Mouse (Mus musculus): ENCODE results near the gene Cep83. TPM values are rescaled to one million over a fixed set of nuclear protein-coding genes. Genes with fewer than 3 reads are reported as not detected.

Gene Cep83
- polyA plus RNA-seq, 1 experiment from 2014 or later = 19.1 TPM

DNA sequence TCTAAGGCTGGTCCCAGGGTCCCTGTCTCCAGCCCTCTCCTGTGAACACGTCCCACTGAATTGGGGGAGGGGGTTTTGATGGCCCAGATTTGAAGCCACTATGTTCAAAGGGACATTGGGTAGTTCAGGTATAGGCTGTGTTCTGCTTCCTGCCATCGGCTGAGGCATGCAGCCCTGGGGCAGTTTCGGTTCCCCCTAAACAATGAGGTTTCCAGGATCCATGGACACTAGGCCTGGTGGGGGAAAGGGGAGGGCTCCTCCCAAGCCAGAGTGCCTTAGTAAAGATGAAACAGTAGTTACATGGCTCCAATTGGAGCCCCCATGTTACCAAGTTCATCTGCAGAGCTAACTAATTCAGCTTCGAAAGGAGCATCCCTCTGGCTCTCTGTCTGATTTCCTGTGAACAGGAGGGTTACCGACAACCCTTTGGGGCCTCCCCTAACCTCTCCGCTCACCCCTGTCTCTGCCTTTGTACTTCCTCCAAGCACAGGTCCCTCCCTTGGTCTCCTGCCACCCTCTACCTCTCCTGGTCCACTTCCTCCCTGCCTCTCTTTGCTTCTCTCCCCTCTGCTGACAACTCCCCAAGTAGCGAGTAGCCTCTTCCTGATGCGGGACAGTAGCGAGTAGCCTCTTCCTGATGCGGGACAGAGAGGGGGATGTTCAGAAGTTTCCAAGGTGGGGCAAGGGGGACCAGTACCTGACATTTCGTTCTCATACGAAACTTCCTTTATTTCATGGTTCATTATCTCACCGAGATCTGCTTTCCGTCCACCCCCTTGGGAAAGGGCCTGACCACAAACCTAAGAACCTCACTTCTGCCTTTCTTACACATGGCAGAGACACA lies 139.7 kb downstream of the Cep83 start:
- Histone ChIP-seq H3K36me3 (ENCODE audit: control insufficient read depth, insufficient read depth, low read length) (no peaks in the 10 kb centered on the region), H3K4me2 (no peak overlapping the region), H3K27me3 (replicated peaks; ENCODE audit: control insufficient read depth, insufficient read depth, low read length) (no peaks in the 10 kb centered on the region), H3K27ac (ENCODE audit: low read depth, low read length) (no peak overlapping the region), H3K4me1 (replicated peaks; ENCODE audit: control insufficient read depth, insufficient read depth, low read length) (no peaks in the 10 kb centered on the region), H3K4me3 (ENCODE audit: low read depth, low read length) (no peak overlapping the region), H3K9ac (ENCODE audit: low read depth, low read length) (no peak overlapping the region), H3K9me3 (ENCODE audit: control insufficient read depth, low read length) (no peaks in the 10 kb centered on the region)
- no peak for DNase-seq (ENCODE audit: low spot score)
- WGBS = 69% methylated on average over 14 of the region's 14 CpGs
- ATAC-seq (replicated peaks; ENCODE audit: low FRiP score) = no peak

DNA sequence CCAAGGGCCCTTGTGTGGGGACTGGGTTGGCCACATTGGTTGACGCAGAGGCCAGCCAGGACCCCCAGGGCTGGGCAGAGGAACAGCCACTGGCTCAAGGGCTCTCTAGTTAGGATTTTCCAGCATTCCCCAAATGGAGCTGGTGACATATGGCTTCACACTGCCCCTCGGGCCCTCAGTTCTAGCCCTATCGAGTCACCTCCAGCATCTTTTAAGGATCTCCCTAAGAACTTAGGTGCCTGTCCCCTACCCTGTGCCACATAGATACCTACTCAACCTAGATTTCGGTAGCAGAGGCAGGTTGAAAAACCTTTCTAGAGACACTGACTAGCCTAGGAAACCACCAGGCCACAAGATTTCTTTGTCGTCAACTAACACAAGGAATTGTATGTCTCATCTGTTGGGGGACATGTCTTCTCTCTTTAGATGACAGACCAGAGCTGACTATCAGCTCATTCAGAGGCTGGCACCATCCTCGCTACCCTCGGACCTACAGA lies 140.3 kb downstream of the Cep83 start:
- no peaks in the 10 kb centered on the region for H3K27me3 ChIP-seq (replicated peaks; ENCODE audit: control insufficient read depth, insufficient read depth, low read length)
- WGBS = 79% methylated on average over 7 of the region's 7 CpGs
- H3K36me3 ChIP-seq (ENCODE audit: control insufficient read depth, insufficient read depth, low read length) = no peaks in the 10 kb centered on the region
- no peak overlapping the region for H3K27ac ChIP-seq (ENCODE audit: low read depth, low read length)
- no peak overlapping the region for H3K9ac ChIP-seq (ENCODE audit: low read depth, low read length)
- ATAC-seq (replicated peaks; ENCODE audit: low FRiP score) (no peak), DNase-seq (ENCODE audit: low spot score) (no peak)
- no peaks in the 10 kb centered on the region for H3K9me3 ChIP-seq (ENCODE audit: control insufficient read depth, low read length)
- no peak overlapping the region for H3K4me2 ChIP-seq
- no peaks in the 10 kb centered on the region for H3K4me1 ChIP-seq (replicated peaks; ENCODE audit: control insufficient read depth, insufficient read depth, low read length)
- H3K4me3 ChIP-seq (ENCODE audit: low read depth, low read length) = no peak overlapping the region

DNA sequence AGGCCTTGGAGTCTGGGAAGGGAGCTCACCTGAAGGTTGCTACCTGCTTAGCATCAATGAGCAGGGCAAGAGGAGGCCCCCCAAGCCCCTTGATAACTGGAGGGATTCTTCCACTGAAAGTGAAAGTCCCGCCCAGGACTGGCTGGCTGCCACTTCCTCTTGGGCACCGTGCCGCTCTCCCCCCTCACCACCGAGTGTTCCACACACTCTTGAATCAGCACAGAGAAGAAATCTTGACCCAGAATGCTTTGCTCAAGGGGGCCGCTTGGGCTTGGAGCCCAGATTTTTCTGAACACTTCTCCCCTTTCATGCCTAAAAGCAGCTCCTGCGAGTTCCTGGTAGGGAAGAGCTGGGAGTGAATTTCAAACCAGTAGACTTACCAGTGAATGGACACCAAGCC lies 141.0 kb downstream of the Cep83 start:
- Histone ChIP-seq H3K36me3 (ENCODE audit: control insufficient read depth, insufficient read depth, low read length) (no peaks in the 10 kb centered on the region), H3K4me1 (replicated peaks; ENCODE audit: control insufficient read depth, insufficient read depth, low read length) (no peaks in the 10 kb centered on the region), H3K27me3 (replicated peaks; ENCODE audit: control insufficient read depth, insufficient read depth, low read length) (no peaks in the 10 kb centered on the region), H3K27ac (ENCODE audit: low read depth, low read length) (no peak overlapping the region), H3K9me3 (ENCODE audit: control insufficient read depth, low read length) (no peaks in the 10 kb centered on the region), H3K9ac (ENCODE audit: low read depth, low read length) (no peak overlapping the region), H3K4me2 (no peak overlapping the region), H3K4me3 (ENCODE audit: low read depth, low read length) (no peak overlapping the region)
- WGBS = 59% methylated on average over 6 of the region's 6 CpGs
- no peak for ATAC-seq (replicated peaks; ENCODE audit: low FRiP score)
- no peak for DNase-seq (ENCODE audit: low spot score)

- H3K4me1 ChIP-seq (replicated peaks; ENCODE audit: control insufficient read depth, insufficient read depth, low read length) = no peaks in the 10 kb centered on the region
- DNase-seq (ENCODE audit: low spot score) (no peak), ATAC-seq (replicated peaks; ENCODE audit: low FRiP score) (no peak)
- H3K9ac ChIP-seq (ENCODE audit: low read depth, low read length) = no peak overlapping the region
- H3K36me3 ChIP-seq (ENCODE audit: control insufficient read depth, insufficient read depth, low read length) = no peaks in the 10 kb centered on the region
- 65% methylated on average over 9 of the region's 9 CpGs for WGBS
- no peaks in the 10 kb centered on the region for H3K27me3 ChIP-seq (replicated peaks; ENCODE audit: control insufficient read depth, insufficient read depth, low read length)
- H3K27ac ChIP-seq (ENCODE audit: low read depth, low read length) = no peak overlapping the region
- H3K4me3 ChIP-seq (ENCODE audit: low read depth, low read length) = no peak overlapping the region
- H3K9me3 ChIP-seq (ENCODE audit: control insufficient read depth, low read length) = no peaks in the 10 kb centered on the region
- no peak overlapping the region for H3K4me2 ChIP-seq
These were observed 147.4 kb downstream of the Cep83 start for GRCm38 (mm10) chr10:94835874-94836273.

Measured in liver, embryonic 11.5 days (tissue).